Mouse (Mus musculus) hindbrain, embryonic 14.5 days (tissue): ENCODE measurements around the gene Stat5b. TPM values are rescaled to one million over a fixed set of nuclear protein-coding genes. Genes with fewer than 3 reads are reported as not detected.
A peak's percentile ranks its signal among the peaks of the same experiment; 100 is the strongest.

Experiments used
- ATAC-seq: fragments of 200-750 bp; cut with Nextera tagmentation; 2 replicates; pipeline ENCODE4 v1.8.0; 2017; ENCODE audit warnings: moderate number of reproducible peaks, mild to moderate bottlenecking, moderate TSS enrichment, moderate library complexity; ENCODE audit not compliant: low FRiP score
- DNase-seq: peaks from one replicate; pipeline ENCODE4 v3.0.0-alpha.2; 2015; ENCODE audit warnings: low spot score
- H3K27ac ChIP-seq: fragments of 300-500 bp; sonication (generic); 2 replicates; pipeline ENCODE4 v1.5.1; 2014; ENCODE audit warnings: mild to moderate bottlenecking, moderate library complexity
- H3K27me3 ChIP-seq: fragments of 300-500 bp; sonication (generic); 2 replicates; pipeline ENCODE4 v1.6.1; 2014; ENCODE audit warnings: mild to moderate bottlenecking, low read length, mixed read lengths; ENCODE audit not compliant: control insufficient read depth, insufficient read depth
- H3K36me3 ChIP-seq: fragments of 300-500 bp; sonication (generic); replicated peaks from 2 replicates; pipeline ENCODE4 v1.6.1; 2014; ENCODE audit not compliant: control insufficient read depth, insufficient read depth
- H3K4me1 ChIP-seq: fragments of 300-500 bp; sonication (generic); replicated peaks from 2 replicates; pipeline ENCODE4 v1.6.1; 2014; ENCODE audit warnings: antibody characterized with exemption, low read length, mixed read lengths; ENCODE audit not compliant: control insufficient read depth, insufficient read depth
- H3K4me2 ChIP-seq: fragments of 300-500 bp; sonication (generic); replicated peaks from 2 replicates; pipeline ENCODE4 v1.6.1; 2014; ENCODE audit warnings: mild to moderate bottlenecking, moderate library complexity
- H3K4me3 ChIP-seq: fragments of 300-500 bp; sonication (generic); replicated peaks from 2 replicates; pipeline ENCODE4 v1.5.1; 2014; ENCODE audit warnings: mild to moderate bottlenecking, low read length
- H3K9ac ChIP-seq: fragments of 300-500 bp; sonication (generic); 2 replicates; pipeline ENCODE4 v1.6.1; 2014
- H3K9me3 ChIP-seq: fragments of 300-500 bp; sonication (generic); 2 replicates; pipeline ENCODE4 v1.6.1; 2016; ENCODE audit warnings: low read length; ENCODE audit not compliant: control insufficient read depth
- WGBS: fragments of 180-500 bp; shearing (Covaris S2); extraction: QIAGEN DNeasy Blood & Tissue Kit; methylation state at CpG from one replicate; pipeline ENCODE4 v1.1.7; 2014; 5-methylcytosine and 5-hydroxymethylcytosine counted together
- polyA plus RNA-seq: library from polyadenylated mRNA; unstranded; fragments of >200 nt; fragmentation: Nextera tagmentation; extraction: Ambion mirVana; gene quantifications from 2 replicates; pipeline ENCODE4 v1.2.1, GENCODE M21; 2014

Stat5b gene
- 19.0 and 19.8 TPM in 2 replicates for polyA plus RNA-seq

DNA sequence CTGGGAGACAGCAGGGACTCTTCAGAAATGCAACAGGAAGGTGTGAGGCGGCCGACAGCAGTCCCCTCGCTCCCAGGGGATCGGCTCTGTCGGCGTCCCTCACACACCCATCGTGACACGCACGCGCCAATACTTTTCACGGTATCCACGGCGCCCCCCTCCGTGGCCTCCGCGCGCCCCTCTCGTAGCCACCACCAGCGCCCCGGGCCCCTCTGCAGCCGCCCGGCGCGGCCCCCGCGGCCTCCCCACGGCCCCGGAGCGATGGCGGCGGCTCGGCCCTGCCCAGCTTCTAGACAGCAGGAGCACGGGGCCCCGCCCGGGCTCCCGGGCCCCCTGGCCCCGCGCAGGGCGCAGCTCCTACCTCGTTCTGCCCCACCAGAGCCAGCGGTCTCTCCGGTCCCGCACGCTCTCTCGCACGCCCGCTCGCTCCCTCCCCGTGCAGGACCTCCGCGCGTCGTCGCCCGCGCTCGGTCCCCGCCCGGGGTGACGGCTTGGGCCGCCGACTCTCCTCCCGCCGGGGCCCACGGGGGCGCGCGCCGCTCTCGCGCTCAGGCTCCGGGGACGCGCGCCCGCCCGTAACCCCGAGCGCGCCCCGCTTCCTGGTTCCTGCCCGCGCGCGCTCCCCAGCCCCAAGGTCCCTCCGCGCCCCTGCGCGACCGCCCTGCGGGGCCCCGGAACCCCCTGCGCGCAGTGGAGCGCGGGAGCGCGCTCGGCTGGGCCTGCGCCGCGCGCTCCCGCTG is at the start of gene Stat5b:
Gene Stat5b (minus strand): TSS at position 687 of the 740 bp plus-strand sequence.
- Histone ChIP-seq H3K4me2 (peak within 1 kb of the TSS; percentile 92), H3K9me3 (no peaks in the 10 kb centered on the region), H3K36me3 (no peaks in the 10 kb centered on the region), H3K4me1 (peaks cover 27% of the 10 kb centered on the region), H3K4me3 (peak within 1 kb of the TSS; percentile 97), H3K27me3 (no peaks in the 10 kb centered on the region), H3K27ac (peak within 1 kb of the TSS; percentile 86), H3K9ac (peak within 1 kb of the TSS; percentile 95)
- ATAC-seq: peak; percentile 77
- peak; percentile 75 for DNase-seq
- under 1% methylated on average over 85 of the region's 104 CpGs for WGBS

GRCm38 (mm10) chr11:100898441-100899199 is 48.1 kb upstream of the Stat5b start:
- DNase-seq (peak; percentile 38), ATAC-seq (no peak; the same call in 1 of the 2 replicates)
- H3K9me3 ChIP-seq: peaks cover 11% of the 10 kb centered on the region; the same call in 1 of the 2 replicates
- 53% methylated on average over 16 of the region's 16 CpGs for WGBS
- 0 out of 2 replicates have a peak overlapping the region, but pooled peaks have one; percentile 20 for H3K27ac ChIP-seq
- H3K4me2 ChIP-seq: no peak overlapping the region
- H3K9ac ChIP-seq: no peak overlapping the region
- H3K4me3 ChIP-seq: no peak overlapping the region
- no peaks in the 10 kb centered on the region for H3K4me1 ChIP-seq
- H3K27me3 ChIP-seq: no peaks in the 10 kb centered on the region
- peaks cover 60% of the 10 kb centered on the region for H3K36me3 ChIP-seq

DNA sequence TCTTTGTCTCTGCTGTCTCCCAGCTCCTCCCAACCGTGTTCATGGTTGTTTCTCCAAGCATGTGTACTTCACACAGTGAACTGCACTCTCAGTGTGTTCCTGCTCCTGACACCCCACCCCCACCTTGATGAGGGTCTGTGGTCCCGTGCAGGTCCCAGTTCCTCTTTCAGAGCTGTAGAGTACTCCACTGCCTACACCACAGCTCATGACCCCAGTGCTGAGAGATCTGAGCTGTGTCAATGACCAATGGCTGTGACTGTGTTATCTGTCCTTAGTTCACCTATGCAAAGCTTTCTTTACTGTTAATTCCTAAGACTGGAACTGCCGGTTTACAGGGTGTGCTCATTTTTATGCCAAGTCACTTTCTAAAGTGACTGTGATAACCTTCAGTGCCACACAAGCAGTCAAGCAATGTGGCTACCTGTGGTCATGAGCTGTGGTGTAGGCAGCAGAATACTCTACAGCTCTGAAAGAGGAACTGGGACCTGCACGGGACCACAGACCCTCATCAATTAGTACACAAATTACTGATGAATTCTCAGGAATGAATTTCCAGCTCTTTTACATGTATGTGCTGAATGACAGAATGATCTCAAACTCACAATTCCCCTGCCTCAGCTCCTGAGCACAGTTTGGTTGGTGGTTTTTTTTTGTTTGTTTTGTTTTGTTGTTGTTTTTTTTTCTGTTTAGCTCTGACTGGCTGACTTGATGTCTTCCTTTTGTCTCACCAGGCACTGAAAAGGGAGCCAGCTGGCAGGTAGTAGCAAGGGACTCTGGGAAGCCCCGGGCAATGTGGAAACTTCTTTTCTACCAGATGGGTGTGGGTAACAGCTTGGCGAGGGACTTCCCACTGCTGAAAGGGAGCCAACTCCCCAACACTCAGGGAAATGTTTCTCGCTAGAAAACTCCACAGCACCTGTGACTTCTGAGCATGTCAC is 47.0 kb upstream of the Stat5b start:
- H3K27ac ChIP-seq: 0 out of 2 replicates have a peak overlapping the region, but pooled peaks have one; percentile 20
- H3K4me3 ChIP-seq: no peak overlapping the region
- H3K27me3 ChIP-seq: no peaks in the 10 kb centered on the region
- no peak for ATAC-seq
- H3K9ac ChIP-seq: no peak overlapping the region
- WGBS: 62% methylated on average over 7 of the region's 7 CpGs
- no peak overlapping the region for H3K4me2 ChIP-seq
- DNase-seq: peak; percentile 32
- no peaks in the 10 kb centered on the region for H3K4me1 ChIP-seq
- H3K9me3 ChIP-seq: peaks cover 11% of the 10 kb centered on the region; the same call in 1 of the 2 replicates
- H3K36me3 ChIP-seq: peaks cover 56% of the 10 kb centered on the region

GRCm38 (mm10) chr11:100896078-100896477 is 45.6 kb upstream of the Stat5b start:
- DNase-seq (no peak), ATAC-seq (no peak)
- H3K4me2 ChIP-seq: no peak overlapping the region
- H3K4me3 ChIP-seq: no peak overlapping the region
- peaks cover 54% of the 10 kb centered on the region for H3K36me3 ChIP-seq
- no peaks in the 10 kb centered on the region for H3K27me3 ChIP-seq
- no peak overlapping the region for H3K9ac ChIP-seq
- H3K4me1 ChIP-seq: no peaks in the 10 kb centered on the region
- H3K9me3 ChIP-seq: 0 out of 2 replicates have a peak, but pooled peaks cover under 1% of the 10 kb centered on the region
- no peak overlapping the region for H3K27ac ChIP-seq
- 60% methylated on average over 10 of the region's 10 CpGs for WGBS

GRCm38 (mm10) chr11:100894146-100894918 is 43.8 kb upstream of the Stat5b start:
- H3K4me3 ChIP-seq: no peak overlapping the region
- WGBS: 69% methylated on average over 9 of the region's 9 CpGs
- H3K4me2 ChIP-seq: no peak overlapping the region
- H3K27ac ChIP-seq: no peak overlapping the region
- no peaks in the 10 kb centered on the region for H3K4me1 ChIP-seq
- peaks cover 49% of the 10 kb centered on the region for H3K36me3 ChIP-seq
- no peak for DNase-seq
- ATAC-seq: no peak
- no peaks in the 10 kb centered on the region for H3K9me3 ChIP-seq
- no peak overlapping the region for H3K9ac ChIP-seq
- H3K27me3 ChIP-seq: no peaks in the 10 kb centered on the region

DNA sequence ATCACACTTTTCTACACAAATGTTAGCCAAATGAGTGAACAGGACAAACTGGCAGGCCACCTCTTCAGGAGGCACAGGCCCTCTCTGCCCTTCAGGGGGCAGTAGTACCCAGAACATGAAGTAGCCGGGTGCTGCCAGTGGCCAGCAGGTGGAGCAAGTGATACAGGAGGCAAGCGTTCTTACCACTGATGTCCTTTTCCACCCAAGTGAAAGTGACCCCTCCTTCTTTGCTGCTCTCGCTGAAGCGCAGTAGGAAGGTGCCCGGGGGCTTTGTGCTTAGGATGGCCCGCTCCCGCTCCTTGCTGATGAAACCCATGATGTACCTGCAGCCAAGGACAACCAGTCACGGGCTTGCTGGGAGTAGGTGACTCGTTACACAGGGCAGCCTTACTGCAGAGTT is 43.0 kb upstream of the Stat5b start:
- DNase-seq: peak; percentile 84
- H3K4me1 ChIP-seq: no peaks in the 10 kb centered on the region
- H3K9ac ChIP-seq: no peak overlapping the region
- 13% methylated on average over 9 of the region's 9 CpGs for WGBS
- H3K27me3 ChIP-seq: no peaks in the 10 kb centered on the region
- peaks cover 56% of the 10 kb centered on the region for H3K36me3 ChIP-seq
- no peak overlapping the region for H3K4me2 ChIP-seq
- no peak overlapping the region for H3K27ac ChIP-seq
- H3K9me3 ChIP-seq: no peaks in the 10 kb centered on the region
- H3K4me3 ChIP-seq: no peak overlapping the region
- ATAC-seq: peak; percentile 48; the same call in 1 of the 2 replicates

GRCm38 (mm10) chr11:100892435-100892834 is 41.9 kb upstream of the Stat5b start:
- no peak for ATAC-seq
- H3K27ac ChIP-seq: no peak overlapping the region
- no peaks in the 10 kb centered on the region for H3K27me3 ChIP-seq
- no peaks in the 10 kb centered on the region for H3K4me1 ChIP-seq
- no peaks in the 10 kb centered on the region for H3K9me3 ChIP-seq
- H3K4me2 ChIP-seq: no peak overlapping the region
- H3K4me3 ChIP-seq: no peak overlapping the region
- peaks cover 58% of the 10 kb centered on the region for H3K36me3 ChIP-seq
- WGBS: 89% methylated on average over 5 of the region's 5 CpGs
- H3K9ac ChIP-seq: no peak overlapping the region
- DNase-seq: no peak

- H3K36me3 ChIP-seq: peaks cover 56% of the 10 kb centered on the region
- H3K27me3 ChIP-seq: no peaks in the 10 kb centered on the region
Observed at GRCm38 (mm10) chr11:100891256-100892123, 41.0 kb upstream of the Stat5b start.

More at GRCm38 (mm10) chr11:100891256-100892123, 41.0 kb upstream of the Stat5b start:
- no peak overlapping the region for H3K4me2 ChIP-seq
- ATAC-seq: no peak
- no peaks in the 10 kb centered on the region for H3K9me3 ChIP-seq
- no peak for DNase-seq
- H3K27ac ChIP-seq: no peak overlapping the region
- no peak overlapping the region for H3K9ac ChIP-seq
- H3K4me3 ChIP-seq: no peak overlapping the region
- 70% methylated on average over 15 of the region's 15 CpGs for WGBS
- H3K4me1 ChIP-seq: no peaks in the 10 kb centered on the region
